Mouse (Mus musculus): ENCODE measurements at regions not wholly inside any gene's neighbourhood (a gene's known extent, or its start where the extent isn't known, plus 50 kb on each side); places are given as distances from the start of the nearest gene placed in this dataset.

GRCm38 (mm10) chr7:40487256-40487655 lies 410.9 kb upstream of the Vstm2b start:
- no peaks in the 10 kb centered on the region for H3K27me3 ChIP-seq (ENCODE audit: control insufficient read depth, insufficient read depth, low read length)
- H3K4me3 ChIP-seq (ENCODE audit: low read depth, low read length), result no peak overlapping the region
- H3K36me3 ChIP-seq (ENCODE audit: control insufficient read depth, insufficient read depth, low read length), result no peaks in the 10 kb centered on the region
- H3K4me2 ChIP-seq, result no peak overlapping the region
- H3K9me3 ChIP-seq (replicated peaks; ENCODE audit: control insufficient read depth, low read length), result no peaks in the 10 kb centered on the region
- ATAC-seq (replicated peaks; ENCODE audit: insufficient number of reproducible peaks, low FRiP score, low TSS enrichment), result no peak
- no peaks in the 10 kb centered on the region for H3K4me1 ChIP-seq (ENCODE audit: control insufficient read depth, insufficient read depth, low read length)
- no peak overlapping the region for H3K9ac ChIP-seq (ENCODE audit: low read depth, low read length)
- no peak overlapping the region for H3K27ac ChIP-seq (ENCODE audit: low read depth, low read length)

- no peak for ATAC-seq (replicated peaks; ENCODE audit: insufficient number of reproducible peaks, low FRiP score, low TSS enrichment)
- Histone ChIP-seq H3K36me3 (ENCODE audit: control insufficient read depth, insufficient read depth, low read length) (no peaks in the 10 kb centered on the region), H3K4me2 (no peak overlapping the region), H3K9ac (ENCODE audit: low read depth, low read length) (no peak overlapping the region), H3K9me3 (replicated peaks; ENCODE audit: control insufficient read depth, low read length) (no peaks in the 10 kb centered on the region), H3K4me1 (ENCODE audit: control insufficient read depth, insufficient read depth, low read length) (no peaks in the 10 kb centered on the region), H3K27ac (ENCODE audit: low read depth, low read length) (no peak overlapping the region), H3K27me3 (ENCODE audit: control insufficient read depth, insufficient read depth, low read length) (no peaks in the 10 kb centered on the region), H3K4me3 (ENCODE audit: low read depth, low read length) (no peak overlapping the region)
- 65% methylated on average over 7 of the region's 7 CpGs for WGBS (ENCODE audit: insufficient replicate concordance)
Observed at GRCm38 (mm10) chr7:40522703-40523267, 375.3 kb upstream of the Vstm2b start.

- H3K4me1 ChIP-seq (ENCODE audit: control insufficient read depth, insufficient read depth, low read length), result no peaks in the 10 kb centered on the region
- no peaks in the 10 kb centered on the region for H3K9me3 ChIP-seq (replicated peaks; ENCODE audit: control insufficient read depth, low read length)
- H3K9ac ChIP-seq (ENCODE audit: low read depth, low read length), result no peak overlapping the region
- no peak overlapping the region for H3K4me3 ChIP-seq (ENCODE audit: low read depth, low read length)
- H3K4me2 ChIP-seq, result no peak overlapping the region
- 77% methylated on average over 3 of the region's 3 CpGs for WGBS (ENCODE audit: insufficient replicate concordance)
- H3K27ac ChIP-seq (ENCODE audit: low read depth, low read length), result no peak overlapping the region
- no peaks in the 10 kb centered on the region for H3K36me3 ChIP-seq (ENCODE audit: control insufficient read depth, insufficient read depth, low read length)
- H3K27me3 ChIP-seq (ENCODE audit: control insufficient read depth, insufficient read depth, low read length), result no peaks in the 10 kb centered on the region
- ATAC-seq (replicated peaks; ENCODE audit: insufficient number of reproducible peaks, low FRiP score, low TSS enrichment), result no peak
Observed at GRCm38 (mm10) chr7:40536601-40537000, 361.5 kb upstream of the Vstm2b start.

- H3K27ac ChIP-seq (ENCODE audit: low read depth, low read length), result no peak overlapping the region
- H3K4me1 ChIP-seq (ENCODE audit: control insufficient read depth, insufficient read depth, low read length), result no peaks in the 10 kb centered on the region
- no peak overlapping the region for H3K4me2 ChIP-seq
- no peaks in the 10 kb centered on the region for H3K36me3 ChIP-seq (ENCODE audit: control insufficient read depth, insufficient read depth, low read length)
- no peak overlapping the region for H3K9ac ChIP-seq (ENCODE audit: low read depth, low read length)
- WGBS (ENCODE audit: insufficient replicate concordance), result 79% methylated on average over 3 of the region's 3 CpGs
- H3K4me3 ChIP-seq (ENCODE audit: low read depth, low read length), result no peak overlapping the region
- H3K27me3 ChIP-seq (ENCODE audit: control insufficient read depth, insufficient read depth, low read length), result no peaks in the 10 kb centered on the region
- ATAC-seq (replicated peaks; ENCODE audit: insufficient number of reproducible peaks, low FRiP score, low TSS enrichment), result no peak
- no peaks in the 10 kb centered on the region for H3K9me3 ChIP-seq (replicated peaks; ENCODE audit: control insufficient read depth, low read length)
Observed at GRCm38 (mm10) chr7:40537621-40538020, 360.5 kb upstream of the Vstm2b start.

GRCm38 (mm10) chr7:40539789-40540188 lies 358.3 kb upstream of the Vstm2b start:
- H3K9me3 ChIP-seq (replicated peaks; ENCODE audit: control insufficient read depth, low read length), result no peaks in the 10 kb centered on the region
- no peak overlapping the region for H3K4me3 ChIP-seq (ENCODE audit: low read depth, low read length)
- no peak overlapping the region for H3K9ac ChIP-seq (ENCODE audit: low read depth, low read length)
- ATAC-seq (replicated peaks; ENCODE audit: insufficient number of reproducible peaks, low FRiP score, low TSS enrichment), result no peak
- no peaks in the 10 kb centered on the region for H3K27me3 ChIP-seq (ENCODE audit: control insufficient read depth, insufficient read depth, low read length)
- WGBS (ENCODE audit: insufficient replicate concordance), result 71% methylated on average over 5 of the region's 5 CpGs
- no peak overlapping the region for H3K27ac ChIP-seq (ENCODE audit: low read depth, low read length)
- no peaks in the 10 kb centered on the region for H3K36me3 ChIP-seq (ENCODE audit: control insufficient read depth, insufficient read depth, low read length)
- H3K4me2 ChIP-seq, result no peak overlapping the region
- H3K4me1 ChIP-seq (ENCODE audit: control insufficient read depth, insufficient read depth, low read length), result no peaks in the 10 kb centered on the region

- Histone ChIP-seq H3K27me3 (ENCODE audit: control insufficient read depth, insufficient read depth, low read length) (no peaks in the 10 kb centered on the region), H3K4me2 (no peak overlapping the region), H3K9ac (ENCODE audit: low read depth, low read length) (no peak overlapping the region), H3K36me3 (ENCODE audit: control insufficient read depth, insufficient read depth, low read length) (no peaks in the 10 kb centered on the region), H3K4me1 (ENCODE audit: control insufficient read depth, insufficient read depth, low read length) (no peaks in the 10 kb centered on the region), H3K9me3 (replicated peaks; ENCODE audit: control insufficient read depth, low read length) (no peaks in the 10 kb centered on the region), H3K4me3 (ENCODE audit: low read depth, low read length) (no peak overlapping the region), H3K27ac (ENCODE audit: low read depth, low read length) (no peak overlapping the region)
- ATAC-seq (replicated peaks; ENCODE audit: insufficient number of reproducible peaks, low FRiP score, low TSS enrichment), result no peak
- 82% methylated on average over 4 of the region's 4 CpGs for WGBS (ENCODE audit: insufficient replicate concordance)
Observed at GRCm38 (mm10) chr7:40541283-40541682, 356.8 kb upstream of the Vstm2b start.

GRCm38 (mm10) chr7:40563447-40564118 lies 334.5 kb upstream of the Vstm2b start:
- H3K4me2 ChIP-seq, result no peak overlapping the region
- H3K9me3 ChIP-seq (replicated peaks; ENCODE audit: control insufficient read depth, low read length), result no peaks in the 10 kb centered on the region
- H3K9ac ChIP-seq (ENCODE audit: low read depth, low read length), result no peak overlapping the region
- no peaks in the 10 kb centered on the region for H3K4me1 ChIP-seq (ENCODE audit: control insufficient read depth, insufficient read depth, low read length)
- 79% methylated on average over 10 of the region's 10 CpGs for WGBS (ENCODE audit: insufficient replicate concordance)
- no peak overlapping the region for H3K4me3 ChIP-seq (ENCODE audit: low read depth, low read length)
- no peak overlapping the region for H3K27ac ChIP-seq (ENCODE audit: low read depth, low read length)
- ATAC-seq (replicated peaks; ENCODE audit: insufficient number of reproducible peaks, low FRiP score, low TSS enrichment), result no peak
- H3K36me3 ChIP-seq (ENCODE audit: control insufficient read depth, insufficient read depth, low read length), result no peaks in the 10 kb centered on the region
- H3K27me3 ChIP-seq (ENCODE audit: control insufficient read depth, insufficient read depth, low read length), result no peaks in the 10 kb centered on the region

GRCm38 (mm10) chr7:40575971-40576370 lies 322.2 kb upstream of the Vstm2b start:
- no peak for ATAC-seq (replicated peaks; ENCODE audit: insufficient number of reproducible peaks, low FRiP score, low TSS enrichment)
- no peak overlapping the region for H3K4me3 ChIP-seq (ENCODE audit: low read depth, low read length)
- no peak overlapping the region for H3K27ac ChIP-seq (ENCODE audit: low read depth, low read length)
- H3K9ac ChIP-seq (ENCODE audit: low read depth, low read length), result no peak overlapping the region
- no peaks in the 10 kb centered on the region for H3K9me3 ChIP-seq (replicated peaks; ENCODE audit: control insufficient read depth, low read length)
- no peaks in the 10 kb centered on the region for H3K36me3 ChIP-seq (ENCODE audit: control insufficient read depth, insufficient read depth, low read length)
- 86% methylated on average over 4 of the region's 4 CpGs for WGBS (ENCODE audit: insufficient replicate concordance)
- H3K4me1 ChIP-seq (ENCODE audit: control insufficient read depth, insufficient read depth, low read length), result no peaks in the 10 kb centered on the region
- no peaks in the 10 kb centered on the region for H3K27me3 ChIP-seq (ENCODE audit: control insufficient read depth, insufficient read depth, low read length)
- no peak overlapping the region for H3K4me2 ChIP-seq

GRCm38 (mm10) chr7:40577365-40577764 lies 320.8 kb upstream of the Vstm2b start:
- H3K27ac ChIP-seq (ENCODE audit: low read depth, low read length), result no peak overlapping the region
- no peak overlapping the region for H3K4me3 ChIP-seq (ENCODE audit: low read depth, low read length)
- H3K4me2 ChIP-seq, result no peak overlapping the region
- H3K4me1 ChIP-seq (ENCODE audit: control insufficient read depth, insufficient read depth, low read length), result no peaks in the 10 kb centered on the region
- no peaks in the 10 kb centered on the region for H3K27me3 ChIP-seq (ENCODE audit: control insufficient read depth, insufficient read depth, low read length)
- no peaks in the 10 kb centered on the region for H3K36me3 ChIP-seq (ENCODE audit: control insufficient read depth, insufficient read depth, low read length)
- WGBS (ENCODE audit: insufficient replicate concordance), result 67% methylated on average over 4 of the region's 4 CpGs
- H3K9ac ChIP-seq (ENCODE audit: low read depth, low read length), result no peak overlapping the region
- no peak for ATAC-seq (replicated peaks; ENCODE audit: insufficient number of reproducible peaks, low FRiP score, low TSS enrichment)
- no peaks in the 10 kb centered on the region for H3K9me3 ChIP-seq (replicated peaks; ENCODE audit: control insufficient read depth, low read length)

All from heart, embryonic 11.5 days (tissue).